10 mouse cellular contexts compared by ENCODE assay signal in genomic region chr17:48425823-48426612, GRCm38 (mm10). TPM values are rescaled to one million over a fixed set of nuclear protein-coding genes. Genes with fewer than 3 reads are reported as not detected.
DNase-seq lines count a peak whose midpoint lies in the region; ATAC-seq lines count a peak whose summit lies in the region.
"Had no signal": no experiment of that assay in that cellular context is flagged by ENCODE, and none has a peak within 500 bp of the region (broad histone marks: within the 10 kb centered on the region; RNA-seq: fewer than 3 reads in every experiment).

No protein-coding gene starts in this region.

- H3K9ac ChIP-seq in midbrain, embryonic 11.5 days (ENCODE audit: low read length), result no peak overlapping the region
- no peak overlapping the region for H3K9ac ChIP-seq in midbrain, embryonic 15.5 days
- H3K9ac ChIP-seq in neural tube, embryonic 15.5 days (replicated peaks), result no peak overlapping the region

- H3K36me3 ChIP-seq in midbrain, embryonic 11.5 days (ENCODE audit: control insufficient read depth, insufficient read depth, low read length), result no peaks in the 10 kb centered on the region
- H3K36me3 ChIP-seq in midbrain, embryonic 15.5 days (replicated peaks), result no peaks in the 10 kb centered on the region
- no peaks in the 10 kb centered on the region for H3K36me3 ChIP-seq in neural tube, embryonic 15.5 days

- H3K4me2 ChIP-seq in midbrain, embryonic 11.5 days, result no peak overlapping the region
- H3K4me2 ChIP-seq in midbrain, embryonic 15.5 days, result no peak overlapping the region
- no peak overlapping the region for H3K4me2 ChIP-seq in neural tube, embryonic 15.5 days

- ATAC-seq in midbrain, embryonic 11.5 days (ENCODE audit: low FRiP score), result no peak
- ATAC-seq in midbrain, embryonic 15.5 days (replicated peaks), result no peak
- no peak for ATAC-seq in erythroid progenitor cell, adult 5-6 weeks (replicated peaks; ENCODE audit: low FRiP score, poor library complexity, severe bottlenecking)
- no peak for ATAC-seq in neural tube, embryonic 15.5 days (ENCODE audit: low FRiP score)

- DNase-seq in midbrain, embryonic 11.5 days (ENCODE audit: low spot score, missing footprints), result peak; percentile 77
- peak; percentile 46 to 54 for DNase-seq in heart, postnatal 10 days
- DNase-seq in lung, postnatal 36 days, result peak; percentile 60
- DNase-seq in embryo, embryonic 9.5 days (ENCODE audit: extremely low spot score), result no peak
- DNase-seq in gastrocnemius, postnatal 25 days, result no peak

- no peak overlapping the region for H3K4me3 ChIP-seq in midbrain, embryonic 11.5 days (ENCODE audit: low read depth, low read length)
- no peak overlapping the region for H3K4me3 ChIP-seq in midbrain, embryonic 15.5 days
- H3K4me3 ChIP-seq in neural tube, embryonic 15.5 days (replicated peaks), result no peak overlapping the region
- H3K4me3 ChIP-seq: erythroblast, embryonic 14.5 days had no signal

- no peaks in the 10 kb centered on the region for H3K4me1 ChIP-seq in midbrain, embryonic 11.5 days (ENCODE audit: control insufficient read depth, insufficient read depth, low read length)
- no peaks in the 10 kb centered on the region; the same call in 1 of the 2 replicates for H3K4me1 ChIP-seq in midbrain, embryonic 15.5 days
- H3K4me1 ChIP-seq in neural tube, embryonic 15.5 days, result peaks cover 7% of the 10 kb centered on the region

- intact Hi-C loops in heart, postnatal 10 days (cut with DNase I), result no loop called here

- WGBS in midbrain, embryonic 11.5 days, result 51% methylated on average over 9 of the region's 9 CpGs
- WGBS in midbrain, embryonic 15.5 days, result 46% methylated on average over 9 of the region's 9 CpGs
- WGBS in neural tube, embryonic 15.5 days, result 51% methylated on average over 9 of the region's 9 CpGs

- no peak overlapping the region for H3K27ac ChIP-seq in midbrain, embryonic 11.5 days (ENCODE audit: low read depth, low read length)
- H3K27ac ChIP-seq in midbrain, embryonic 15.5 days, result no peak overlapping the region
- H3K27ac ChIP-seq in neural tube, embryonic 15.5 days (replicated peaks), result no peak overlapping the region
- H3K27ac ChIP-seq: macrophage had no signal

- H3K9me3 ChIP-seq in midbrain, embryonic 11.5 days (ENCODE audit: control insufficient read depth, low read length), result no peaks in the 10 kb centered on the region
- H3K9me3 ChIP-seq in midbrain, embryonic 15.5 days, result no peaks in the 10 kb centered on the region
- no peaks in the 10 kb centered on the region for H3K9me3 ChIP-seq in neural tube, embryonic 15.5 days (replicated peaks)

- no peaks in the 10 kb centered on the region for H3K27me3 ChIP-seq in midbrain, embryonic 11.5 days (ENCODE audit: control insufficient read depth, insufficient read depth, low read length)
- H3K27me3 ChIP-seq in midbrain, embryonic 15.5 days (replicated peaks), result no peaks in the 10 kb centered on the region
- H3K27me3 ChIP-seq in neural tube, embryonic 15.5 days (replicated peaks), result no peaks in the 10 kb centered on the region

RNA-seq across cellular contexts. Expression of gene Apobec2, which starts 6.7 kb away (rescaled TPM):
- 1.0 and 1.3 TPM in 2 replicates for polyA plus RNA-seq in midbrain, embryonic 11.5 days (2014; fragmentation: Nextera tagmentation; extraction: Ambion mirVana)
- polyA plus RNA-seq in midbrain, embryonic 15.5 days (2015; fragmentation: Nextera tagmentation; extraction: Ambion mirVana), result 0.31 and 0.55 TPM in 2 replicates
- 100 to 1,000 TPM; 227 to 228 TPM for total RNA-seq in heart, postnatal 10 days (2021)
- not detected in 2 replicates for total RNA-seq in erythroid progenitor cell, adult 5-6 weeks (2015; ENCODE audit: low replicate concordance)
- not detected in 2 replicates for total RNA-seq in erythroid progenitor cell, adult 5-6 weeks (2017; ENCODE audit: low replicate concordance)
- 3.7 and 5.1 TPM in 2 replicates for polyA plus RNA-seq in neural tube, embryonic 15.5 days (2015; fragmentation: Nextera tagmentation; extraction: Ambion mirVana)
- total RNA-seq in gastrocnemius, postnatal 25 days (2021), result 100 to 1,000 TPM; 500 to 744 TPM
- polyA plus RNA-seq: erythroblast, embryonic 14.5 days; macrophage had no signal

RNA-seq across cellular contexts. Expression of gene Oard1, which starts 16.2 kb away (rescaled TPM):
- polyA plus RNA-seq in midbrain, embryonic 11.5 days (2014; fragmentation: Nextera tagmentation; extraction: Ambion mirVana), result 95.9 and 101 TPM in 2 replicates
- 38.3 and 41.3 TPM in 2 replicates for polyA plus RNA-seq in midbrain, embryonic 15.5 days (2015; fragmentation: Nextera tagmentation; extraction: Ambion mirVana)
- total RNA-seq in heart, postnatal 10 days (2021), result 10 to 100 TPM; 11.5 to 16.4 TPM
- 42.9 and 62.9 TPM in 2 replicates for total RNA-seq in erythroid progenitor cell, adult 5-6 weeks (2015; ENCODE audit: low replicate concordance)
- total RNA-seq in erythroid progenitor cell, adult 5-6 weeks (2017; ENCODE audit: low replicate concordance), result 81.9 and 87.0 TPM in 2 replicates
- polyA plus RNA-seq in neural tube, embryonic 15.5 days (2015; fragmentation: Nextera tagmentation; extraction: Ambion mirVana), result 29.4 and 39.3 TPM in 2 replicates
- 1 to 10 TPM; 9.0 to 9.8 TPM for total RNA-seq in gastrocnemius, postnatal 25 days (2021)

RNA-seq across cellular contexts. Expression of gene Nfya, which starts 16.3 kb away (rescaled TPM):
- 18.4 and 19.4 TPM in 2 replicates for polyA plus RNA-seq in midbrain, embryonic 11.5 days (2014; fragmentation: Nextera tagmentation; extraction: Ambion mirVana)
- polyA plus RNA-seq in midbrain, embryonic 15.5 days (2015; fragmentation: Nextera tagmentation; extraction: Ambion mirVana), result 12.2 and 12.3 TPM in 2 replicates
- total RNA-seq in heart, postnatal 10 days (2021), result 10 to 100 TPM; 22.0 to 29.9 TPM
- total RNA-seq in erythroid progenitor cell, adult 5-6 weeks (2015; ENCODE audit: low replicate concordance), result 133 and 142 TPM in 2 replicates
- 69.3 and 110 TPM in 2 replicates for total RNA-seq in erythroid progenitor cell, adult 5-6 weeks (2017; ENCODE audit: low replicate concordance)
- 9.1 and 9.5 TPM in 2 replicates for polyA plus RNA-seq in neural tube, embryonic 15.5 days (2015; fragmentation: Nextera tagmentation; extraction: Ambion mirVana)
- 1 to 10 TPM; 6.9 TPM for total RNA-seq in gastrocnemius, postnatal 25 days (2021)

RNA-seq across cellular contexts. Expression of gene Tspo2, which starts 25.3 kb away (rescaled TPM):
- polyA plus RNA-seq in midbrain, embryonic 11.5 days (2014; fragmentation: Nextera tagmentation; extraction: Ambion mirVana), result 0.36 and 0.61 TPM in 2 replicates
- 1.7 and 2.6 TPM in 2 replicates for polyA plus RNA-seq in midbrain, embryonic 15.5 days (2015; fragmentation: Nextera tagmentation; extraction: Ambion mirVana)
- total RNA-seq in heart, postnatal 10 days (2021), result 1 to 10 TPM in 1 of 2 experiments, not detected in 1; 1.0 TPM
- total RNA-seq in erythroid progenitor cell, adult 5-6 weeks (2015; ENCODE audit: low replicate concordance), result 464 and 482 TPM in 2 replicates
- 322 and 537 TPM in 2 replicates for total RNA-seq in erythroid progenitor cell, adult 5-6 weeks (2017; ENCODE audit: low replicate concordance)
- 0.69 and 1.1 TPM in 2 replicates for polyA plus RNA-seq in neural tube, embryonic 15.5 days (2015; fragmentation: Nextera tagmentation; extraction: Ambion mirVana)
- not detected for total RNA-seq in gastrocnemius, postnatal 25 days (2021)
- polyA plus RNA-seq: macrophage had no signal

RNA-seq across cellular contexts. Expression of gene Unc5cl, which starts 28.7 kb away (rescaled TPM):
- polyA plus RNA-seq in midbrain, embryonic 11.5 days (2014; fragmentation: Nextera tagmentation; extraction: Ambion mirVana), result 0.22 TPM in 1 of 2 replicates, not detected in the other
- 0.22 and 0.23 TPM in 2 replicates for polyA plus RNA-seq in midbrain, embryonic 15.5 days (2015; fragmentation: Nextera tagmentation; extraction: Ambion mirVana)
- under 1 TPM in 1 of 2 experiments, not detected in 1; 0.72 TPM for total RNA-seq in heart, postnatal 10 days (2021)
- 13.4 and 20.5 TPM in 2 replicates for total RNA-seq in erythroid progenitor cell, adult 5-6 weeks (2015; ENCODE audit: low replicate concordance)
- 13.2 and 24.1 TPM in 2 replicates for total RNA-seq in erythroid progenitor cell, adult 5-6 weeks (2017; ENCODE audit: low replicate concordance)
- 0.18 and 4.4 TPM in 2 replicates for polyA plus RNA-seq in neural tube, embryonic 15.5 days (2015; fragmentation: Nextera tagmentation; extraction: Ambion mirVana)
- not detected for total RNA-seq in gastrocnemius, postnatal 25 days (2021)
- polyA plus RNA-seq: macrophage had no signal

Comparison
In these comparisons a context has a peak if more than half of its experiments do, and no peak if none do; other contexts are left out.
1. DNase-seq: peak in midbrain, embryonic 11.5 days (single experiment), heart, postnatal 10 days (2 of 2) and lung, postnatal 36 days (single experiment); none in embryo, embryonic 9.5 days (single experiment) and gastrocnemius, postnatal 25 days (single experiment).
2. RNA of gene Apobec2, which starts 6.7 kb away (total RNA-seq): 500 to 744 TPM in gastrocnemius, postnatal 25 days and 227 to 228 TPM in heart, postnatal 10 days; not detected in erythroid progenitor cell, adult 5-6 weeks; every median in the first group is over 100 times any median in the second.